Mouse (Mus musculus): ENCODE data around the gene Abcc4. TPM values are rescaled to one million over a fixed set of nuclear protein-coding genes. Genes with fewer than 3 reads are reported as not detected.

Gene Abcc4
- polyA plus RNA-seq, 1 experiment = 0.06 TPM

GRCm38 (mm10) chr14:118714720-118715119 lies 8.7 kb upstream of the Abcc4 start:
- TF ChIP-seq TAL1 (IDR thresholded peaks at IDR 0.05; ENCODE audit: low read length) (no peak), GATA1 (IDR thresholded peaks at IDR 0.05; ENCODE audit: low read length) (no peak)
- Histone ChIP-seq H3K4me1 (ENCODE audit: control insufficient read depth) (peaks cover 7% of the 10 kb centered on the region), H3K27me3 (ENCODE audit: control insufficient read depth) (peaks cover 39% of the 10 kb centered on the region), H3K9me3 (ENCODE audit: control insufficient read depth, low read length) (no peaks in the 10 kb centered on the region), H3K36me3 (ENCODE audit: control insufficient read depth) (no peaks in the 10 kb centered on the region), H3K4me3 (replicated peaks) (no peak overlapping the region)

- Histone ChIP-seq H3K4me1 (ENCODE audit: control insufficient read depth) (peaks cover 11% of the 10 kb centered on the region), H3K4me3 (replicated peaks) (no peak overlapping the region), H3K27me3 (ENCODE audit: control insufficient read depth) (peaks cover 39% of the 10 kb centered on the region), H3K36me3 (ENCODE audit: control insufficient read depth) (no peaks in the 10 kb centered on the region), H3K9me3 (ENCODE audit: control insufficient read depth, low read length) (no peaks in the 10 kb centered on the region)
- no peak for TF ChIP-seq TAL1 (IDR thresholded peaks at IDR 0.05; ENCODE audit: low read length)
These were observed 8.3 kb upstream of the Abcc4 start for GRCm38 (mm10) chr14:118714320-118714719.

GRCm38 (mm10) chr14:118713869-118714268 lies 7.8 kb upstream of the Abcc4 start:
- Histone ChIP-seq H3K36me3 (ENCODE audit: control insufficient read depth) (no peaks in the 10 kb centered on the region), H3K4me1 (ENCODE audit: control insufficient read depth) (peaks cover 13% of the 10 kb centered on the region), H3K4me3 (replicated peaks) (no peak overlapping the region), H3K27me3 (ENCODE audit: control insufficient read depth) (peaks cover 39% of the 10 kb centered on the region), H3K9me3 (ENCODE audit: control insufficient read depth, low read length) (no peaks in the 10 kb centered on the region)
- TF ChIP-seq GATA1 (IDR thresholded peaks at IDR 0.05; ENCODE audit: low read length) (no peak), TAL1 (IDR thresholded peaks at IDR 0.05; ENCODE audit: low read length) (no peak)

GRCm38 (mm10) chr14:118713408-118713807 lies 7.4 kb upstream of the Abcc4 start:
- H3K36me3 ChIP-seq (ENCODE audit: control insufficient read depth) = no peaks in the 10 kb centered on the region
- H3K4me1 ChIP-seq (ENCODE audit: control insufficient read depth) = peaks cover 13% of the 10 kb centered on the region
- TF ChIP-seq GATA1 (IDR thresholded peaks at IDR 0.05; ENCODE audit: low read length) (no peak), TAL1 (IDR thresholded peaks at IDR 0.05; ENCODE audit: low read length) (no peak)
- peak overlapping the region; percentile 12 for H3K4me3 ChIP-seq (replicated peaks)
- peaks cover 37% of the 10 kb centered on the region for H3K27me3 ChIP-seq (ENCODE audit: control insufficient read depth)
- H3K9me3 ChIP-seq (ENCODE audit: control insufficient read depth, low read length) = no peaks in the 10 kb centered on the region

- H3K4me3 ChIP-seq (replicated peaks) = no peak overlapping the region
- H3K9me3 ChIP-seq (ENCODE audit: control insufficient read depth, low read length) = no peaks in the 10 kb centered on the region
- no peak for TF ChIP-seq TAL1 (IDR thresholded peaks at IDR 0.05; ENCODE audit: low read length)
- TF ChIP-seq GATA1 (IDR thresholded peaks at IDR 0.05; ENCODE audit: low read length) = no peak
- H3K36me3 ChIP-seq (ENCODE audit: control insufficient read depth) = no peaks in the 10 kb centered on the region
- peaks cover 13% of the 10 kb centered on the region for H3K4me1 ChIP-seq (ENCODE audit: control insufficient read depth)
- H3K27me3 ChIP-seq (ENCODE audit: control insufficient read depth) = peaks cover 35% of the 10 kb centered on the region
These were observed 6.9 kb upstream of the Abcc4 start for GRCm38 (mm10) chr14:118712889-118713288.

GRCm38 (mm10) chr14:118710945-118711344 lies 4.9 kb upstream of the Abcc4 start:
- TF ChIP-seq GATA1 (IDR thresholded peaks at IDR 0.05; ENCODE audit: low read length) = no peak
- no peak for TF ChIP-seq TAL1 (IDR thresholded peaks at IDR 0.05; ENCODE audit: low read length)
- Histone ChIP-seq H3K9me3 (ENCODE audit: control insufficient read depth, low read length) (no peaks in the 10 kb centered on the region), H3K4me1 (ENCODE audit: control insufficient read depth) (peaks cover 26% of the 10 kb centered on the region), H3K36me3 (ENCODE audit: control insufficient read depth) (no peaks in the 10 kb centered on the region), H3K4me3 (replicated peaks) (no peak overlapping the region), H3K27me3 (ENCODE audit: control insufficient read depth) (peaks cover 43% of the 10 kb centered on the region)

- no peak overlapping the region for H3K4me3 ChIP-seq (replicated peaks)
- peaks cover 42% of the 10 kb centered on the region for H3K27me3 ChIP-seq (ENCODE audit: control insufficient read depth)
- no peak for TF ChIP-seq GATA1 (IDR thresholded peaks at IDR 0.05; ENCODE audit: low read length)
- TF ChIP-seq TAL1 (IDR thresholded peaks at IDR 0.05; ENCODE audit: low read length) = no peak
- peaks cover 37% of the 10 kb centered on the region for H3K4me1 ChIP-seq (ENCODE audit: control insufficient read depth)
- no peaks in the 10 kb centered on the region for H3K9me3 ChIP-seq (ENCODE audit: control insufficient read depth, low read length)
- no peaks in the 10 kb centered on the region for H3K36me3 ChIP-seq (ENCODE audit: control insufficient read depth)
These were observed 3.7 kb upstream of the Abcc4 start for GRCm38 (mm10) chr14:118709736-118710135.

- Histone ChIP-seq H3K4me3 (replicated peaks) (no peak overlapping the region), H3K4me1 (ENCODE audit: control insufficient read depth) (peaks cover 37% of the 10 kb centered on the region), H3K9me3 (ENCODE audit: control insufficient read depth, low read length) (no peaks in the 10 kb centered on the region), H3K27me3 (ENCODE audit: control insufficient read depth) (peaks cover 30% of the 10 kb centered on the region), H3K36me3 (ENCODE audit: control insufficient read depth) (no peaks in the 10 kb centered on the region)
- no peak for TF ChIP-seq GATA1 (IDR thresholded peaks at IDR 0.05; ENCODE audit: low read length)
- no peak for TF ChIP-seq TAL1 (IDR thresholded peaks at IDR 0.05; ENCODE audit: low read length)
These were observed 2.1 kb upstream of the Abcc4 start for GRCm38 (mm10) chr14:118708126-118708525.

- H3K4me1 ChIP-seq (ENCODE audit: control insufficient read depth) = peaks cover 37% of the 10 kb centered on the region
- H3K4me3 ChIP-seq (replicated peaks) = peak overlapping the region; percentile 74
- no peaks in the 10 kb centered on the region for H3K36me3 ChIP-seq (ENCODE audit: control insufficient read depth)
- TF ChIP-seq TAL1 (IDR thresholded peaks at IDR 0.05; ENCODE audit: low read length) (no peak), GATA1 (IDR thresholded peaks at IDR 0.05; ENCODE audit: low read length) (no peak)
- no peaks in the 10 kb centered on the region for H3K9me3 ChIP-seq (ENCODE audit: control insufficient read depth, low read length)
- peaks cover 19% of the 10 kb centered on the region for H3K27me3 ChIP-seq (ENCODE audit: control insufficient read depth)
These were observed 943 bp upstream of the Abcc4 start for GRCm38 (mm10) chr14:118706962-118707361.

GRCm38 (mm10) chr14:118705465-118705807 lies 583 bp downstream of the Abcc4 start:
- Histone ChIP-seq H3K4me1 (ENCODE audit: control insufficient read depth) (peaks cover 43% of the 10 kb centered on the region), H3K4me3 (replicated peaks) (peak overlapping the region; percentile 74)

More at GRCm38 (mm10) chr14:118705465-118705807, 583 bp downstream of the Abcc4 start:
- H3K27me3 ChIP-seq (ENCODE audit: control insufficient read depth) = peaks cover 17% of the 10 kb centered on the region
- no peak for TF ChIP-seq GATA1 (IDR thresholded peaks at IDR 0.05; ENCODE audit: low read length)
- TF ChIP-seq TAL1 (IDR thresholded peaks at IDR 0.05; ENCODE audit: low read length) = no peak
- H3K36me3 ChIP-seq (ENCODE audit: control insufficient read depth) = no peaks in the 10 kb centered on the region
- no peaks in the 10 kb centered on the region for H3K9me3 ChIP-seq (ENCODE audit: control insufficient read depth, low read length)

All from erythroblast, embryonic 14.5 days (primary cell).